Mouse (Mus musculus) adrenal gland, adult 18-20 months (tissue): ENCODE data around the gene Slc50a1. TPM values are rescaled to one million over a fixed set of nuclear protein-coding genes. Genes with fewer than 3 reads are reported as not detected.

ENCODE experiments used
- DNase-seq, 2 experiments: peaks; one replicate each; pipeline ENCODE4 v3.0.0; 2021 to 2022; ENCODE audit warnings: low spot score in 2 of 2
- microRNA-seq, 2 experiments: library from miRNA; unstranded; fragments of <30 nt; microRNA quantifications; one replicate each; pipeline ENCODE4 v1.2.0; 2021; ENCODE audit warnings: borderline number of aligned reads in 2 of 2
- total RNA-seq, 2 experiments: library from RNA; stranded (reverse); gene quantifications; 1 replicate in 1 of 2; 2 replicates in 1 of 2; pipeline ENCODE4 v1.2.3; 2021

Slc50a1 gene
- total RNA-seq, 2 experiments from 2014 or later: 40.9 to 52.4 TPM

- no peak for DNase-seq
These were observed 37.8 kb downstream of the Slc50a1 start for GRCm38 (mm10) chr3:89232614-89233013.

- DNase-seq: no peak
These were observed 38.5 kb downstream of the Slc50a1 start for GRCm38 (mm10) chr3:89231772-89232275.

GRCm38 (mm10) chr3:89231345-89231744, 39.0 kb downstream of the Slc50a1 start:
- no peak for DNase-seq

GRCm38 (mm10) chr3:89230561-89230960, 39.8 kb downstream of the Slc50a1 start:
- DNase-seq: no peak

GRCm38 (mm10) chr3:89229276-89229675, 41.1 kb downstream of the Slc50a1 start:
- DNase-seq: no peak

- DNase-seq: no peak
These were observed 41.5 kb downstream of the Slc50a1 start, which contains the start of gene Muc1 for GRCm38 (mm10) chr3:89228836-89229235. Muc1 (plus strand) TSS chr3:89229057.

GRCm38 (mm10) chr3:89228180-89228549, 42.2 kb downstream of the Slc50a1 start:
- DNase-seq: peak; percentile 87 to 90

- peak; percentile 72 to 74 for DNase-seq
These were observed 42.8 kb downstream of the Slc50a1 start for GRCm38 (mm10) chr3:89227307-89228179.

- no peak for DNase-seq
These were observed 43.5 kb downstream of the Slc50a1 start, which contains the start of gene Mtx1 for GRCm38 (mm10) chr3:89226900-89227299. Mtx1 (minus strand) TSS chr3:89227088.

- no peak for DNase-seq
These were observed 44.0 kb downstream of the Slc50a1 start for GRCm38 (mm10) chr3:89226361-89226760.

GRCm38 (mm10) chr3:89225918-89226317, 44.5 kb downstream of the Slc50a1 start:
- DNase-seq: no peak

GRCm38 (mm10) chr3:89225321-89225815, 45.0 kb downstream of the Slc50a1 start:
- DNase-seq: no peak

GRCm38 (mm10) chr3:89224796-89225195, 45.6 kb downstream of the Slc50a1 start:
- DNase-seq: no peak

- DNase-seq: no peak
These were observed 49.2 kb downstream of the Slc50a1 start for GRCm38 (mm10) chr3:89221167-89221566.

- no peak for DNase-seq
These were observed 50.8 kb downstream of the Slc50a1 start for GRCm38 (mm10) chr3:89219546-89219945.

GRCm38 (mm10) chr3:89218271-89218670, 52.1 kb downstream of the Slc50a1 start:
- no peak for DNase-seq

Small RNA genes lying within 50 kb of the gene (microRNA-seq; reads per million reads assigned to microRNA genes)
- 46.8 to 66.1 reads per million in 2 experiments for gene Mir92b

Other genes with a start within 250 kb of the Slc50a1 start
- gene Rusc1, start 177.3 kb downstream of the Slc50a1 start, total RNA-seq: 10 to 100 TPM; 34.5 to 35.7 TPM
- not detected for gene Gm43738, start 169.5 kb downstream of the Slc50a1 start, total RNA-seq
- 100 to 1,000 TPM; 213 to 346 TPM for gene Fdps, start 168.6 kb downstream of the Slc50a1 start, total RNA-seq
- not detected for gene Pklr, start 134.4 kb downstream of the Slc50a1 start, total RNA-seq
- 1 to 10 TPM; 2.6 to 7.7 TPM for gene Hcn3, start 110.4 kb downstream of the Slc50a1 start, total RNA-seq
- gene Clk2, start 105.8 kb downstream of the Slc50a1 start, total RNA-seq: 10 to 100 TPM; 45.3 to 64.8 TPM
- 10 to 100 TPM; 72.1 to 87.0 TPM for gene Scamp3, start 93.1 kb downstream of the Slc50a1 start, total RNA-seq
- gene Fam189b, start 87.4 kb downstream of the Slc50a1 start, total RNA-seq: 10 to 100 TPM; 15.4 to 16.2 TPM
- 10 to 100 TPM; 57.1 to 61.9 TPM for gene Gba, start 67.6 kb downstream of the Slc50a1 start, total RNA-seq
- gene Thbs3, start 55.4 kb downstream of the Slc50a1 start, total RNA-seq: 10 to 100 TPM in 1 of 2 experiments, 1 to 10 TPM in 1; 7.9 to 14.5 TPM
- gene Mtx1, start 43.5 kb downstream of the Slc50a1 start, total RNA-seq: 100 to 1,000 TPM; 141 to 148 TPM
- under 1 TPM; 0.23 to 0.35 TPM for gene Muc1, start 41.5 kb downstream of the Slc50a1 start, total RNA-seq
- 100 to 1,000 TPM; 108 to 123 TPM for gene Krtcap2, start 24.6 kb downstream of the Slc50a1 start, total RNA-seq
- 1 to 10 TPM; 1.7 to 2.9 TPM for gene Trim46, start 24.3 kb downstream of the Slc50a1 start, total RNA-seq
- 100 to 1,000 TPM; 119 to 122 TPM for gene Dpm3, start 11.2 kb downstream of the Slc50a1 start, total RNA-seq
- gene Efna1, start 10.6 kb upstream of the Slc50a1 start, total RNA-seq: 10 to 100 TPM; 12.2 to 12.6 TPM
- under 1 TPM in 1 of 2 experiments, not detected in 1; 0.42 TPM for gene Efna3, start 52.4 kb upstream of the Slc50a1 start, total RNA-seq
- gene Efna4, start 67.5 kb upstream of the Slc50a1 start, total RNA-seq: 1 to 10 TPM in 1 of 2 experiments, under 1 TPM in 1; 0.43 to 1.1 TPM
- 10 to 100 TPM; 56.3 to 87.6 TPM for gene Adam15, start 79.4 kb upstream of the Slc50a1 start, total RNA-seq
- under 1 TPM; 0.80 to 0.93 TPM for gene Dcst2, start 91.4 kb upstream of the Slc50a1 start, total RNA-seq
- 1 to 10 TPM in 1 of 2 experiments, under 1 TPM in 1; 0.46 to 1.4 TPM for gene Dcst1, start 94.7 kb upstream of the Slc50a1 start, total RNA-seq
- gene Zbtb7b, start 124.2 kb upstream of the Slc50a1 start, total RNA-seq: 100 to 1,000 TPM in 1 of 2 experiments, 10 to 100 TPM in 1; 89.7 to 101 TPM
- gene Lenep, start 132.2 kb upstream of the Slc50a1 start, total RNA-seq: under 1 TPM in 1 of 2 experiments, not detected in 1; 0.30 TPM
- gene Flad1, start 141.3 kb upstream of the Slc50a1 start, total RNA-seq: 10 to 100 TPM; 28.6 to 37.6 TPM
- 10 to 100 TPM; 14.3 to 19.6 TPM for gene Cks1b, start 147.8 kb upstream of the Slc50a1 start, total RNA-seq
- gene Shc1, start 147.9 kb upstream of the Slc50a1 start, total RNA-seq: 10 to 100 TPM; 75.5 to 87.1 TPM
- gene Pygo2, start 159.6 kb upstream of the Slc50a1 start, total RNA-seq: 10 to 100 TPM; 40.7 to 40.9 TPM
- gene Pbxip1, start 166.1 kb upstream of the Slc50a1 start, total RNA-seq: 10 to 100 TPM; 53.2 to 57.8 TPM
- gene Pmvk, start 184.0 kb upstream of the Slc50a1 start, total RNA-seq: 10 to 100 TPM; 31.4 to 77.1 TPM
- gene Kcnn3, start 249.6 kb upstream of the Slc50a1 start, total RNA-seq: 1 to 10 TPM; 2.7 to 3.8 TPM